Mouse (Mus musculus) embryonic facial prominence, embryonic 11.5 days (tissue): ENCODE results near the gene Sned1. TPM values are rescaled to one million over a fixed set of nuclear protein-coding genes. Genes with fewer than 3 reads are reported as not detected.
"Not testable (repeated sequence)": the region's sequence is repeated elsewhere in the genome, so short reads cannot be mapped to it uniquely, and the experiment has no call there.

Experiments
- ATAC-seq: fragments of 200-750 bp; cut with Nextera tagmentation; replicated peaks from 2 replicates; pipeline ENCODE4 v1.8.0; 2017; ENCODE audit warnings: low read depth; ENCODE audit not compliant: insufficient number of reproducible peaks, low FRiP score, low TSS enrichment
- DNase-seq: peaks from one replicate; pipeline ENCODE4 v3.0.0-alpha.2; 2015; ENCODE audit warnings: low spot score
- H3K27ac ChIP-seq: fragments of 300-500 bp; sonication (generic); replicated peaks from 2 replicates; pipeline ENCODE4 v1.5.1; 2014; ENCODE audit warnings: mild to moderate bottlenecking, low read depth, low read length, control low read depth
- H3K27me3 ChIP-seq: fragments of 300-500 bp; sonication (generic); 2 replicates; pipeline ENCODE4 v1.6.1; 2014; ENCODE audit warnings: mild to moderate bottlenecking, low read length, moderate library complexity, mixed read lengths; ENCODE audit not compliant: control insufficient read depth, insufficient read depth
- H3K36me3 ChIP-seq: fragments of 300-500 bp; sonication (generic); replicated peaks from 2 replicates; pipeline ENCODE4 v1.6.1; 2014; ENCODE audit warnings: low read depth, mild to moderate bottlenecking, low read length, moderate library complexity, mixed read lengths; ENCODE audit not compliant: control insufficient read depth, insufficient read depth
- H3K4me1 ChIP-seq: fragments of 300-500 bp; sonication (generic); 2 replicates; pipeline ENCODE4 v1.6.1; 2014; ENCODE audit warnings: low read length, mixed read lengths; ENCODE audit not compliant: control insufficient read depth, insufficient read depth
- H3K4me2 ChIP-seq: fragments of 300-500 bp; sonication (generic); 2 replicates; pipeline ENCODE4 v1.6.1; 2014; ENCODE audit warnings: low read depth, mild to moderate bottlenecking, control low read depth, low read length, moderate library complexity
- H3K4me3 ChIP-seq: fragments of 300-500 bp; sonication (generic); 2 replicates; pipeline ENCODE4 v1.5.1; 2014; ENCODE audit warnings: low read depth, low read length, control low read depth
- H3K9ac ChIP-seq: fragments of 300-500 bp; sonication (generic); replicated peaks from 2 replicates; pipeline ENCODE4 v1.6.1; 2014; ENCODE audit warnings: mild to moderate bottlenecking, control low read depth, low read length
- H3K9me3 ChIP-seq: fragments of 300-500 bp; sonication (generic); replicated peaks from 2 replicates; pipeline ENCODE4 v1.6.1; 2016; ENCODE audit warnings: mild to moderate bottlenecking, low read length, inconsistent platforms, mixed read lengths; ENCODE audit not compliant: control insufficient read depth
- WGBS: fragments of 180-500 bp; shearing (Covaris S2); extraction: QIAGEN DNeasy Blood & Tissue Kit; methylation state at CpG from one replicate; pipeline ENCODE4 v1.1.7; 2014; 5-methylcytosine and 5-hydroxymethylcytosine counted together
- polyA plus RNA-seq: library from polyadenylated mRNA; unstranded; fragments of >200 nt; fragmentation: Nextera tagmentation; extraction: Ambion mirVana; gene quantifications from 2 replicates; pipeline ENCODE4 v1.2.1, GENCODE M21; 2014

The Sned1 gene
- 5.3 and 5.6 TPM in 2 replicates for polyA plus RNA-seq

DNA sequence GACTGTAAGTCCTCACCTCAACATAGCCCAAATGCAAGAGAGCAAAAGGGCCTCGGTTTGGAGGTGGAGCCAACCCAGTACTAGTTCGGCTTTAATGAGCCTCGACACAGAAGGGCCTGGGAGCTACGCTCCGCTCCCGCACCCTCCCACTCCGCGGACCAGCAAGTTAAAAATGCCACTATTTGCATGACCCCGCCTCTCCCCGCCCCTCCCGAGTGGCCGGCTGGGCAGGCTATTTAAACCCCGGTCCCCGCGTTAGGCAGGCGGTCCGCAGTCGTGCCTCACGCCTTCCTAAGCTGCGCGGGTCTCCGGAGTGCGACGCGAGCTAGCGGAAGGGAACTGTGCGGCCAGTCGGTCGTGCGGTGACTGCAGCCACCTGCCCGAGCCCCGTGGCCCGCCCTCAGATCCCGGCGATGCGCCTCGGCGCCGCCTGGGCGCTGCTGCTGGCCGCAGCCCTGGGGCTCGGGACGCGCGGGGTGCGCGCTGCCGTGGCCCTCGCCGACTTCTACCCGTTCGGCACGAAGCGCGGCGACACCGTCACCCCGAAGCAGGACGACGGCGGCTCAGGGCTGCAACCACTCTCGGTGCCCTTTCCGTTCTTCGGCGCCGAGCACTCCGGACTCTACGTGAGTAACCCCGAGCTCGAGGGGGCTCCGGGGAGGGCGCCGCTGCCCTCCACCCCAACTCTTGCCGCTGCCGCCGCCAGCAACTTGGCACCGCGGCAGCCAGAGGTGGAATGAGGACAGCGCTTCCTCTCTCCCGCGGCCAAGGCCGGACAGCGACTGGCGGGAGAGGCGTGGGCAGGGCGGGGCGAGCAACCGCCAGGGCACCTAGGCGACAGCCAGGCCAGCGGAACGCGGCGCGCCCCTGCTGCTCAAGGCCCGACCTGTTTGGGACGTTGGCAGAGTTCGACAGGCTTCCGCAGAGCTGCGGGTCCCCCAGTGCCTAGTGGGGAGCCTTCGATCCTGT lies at the start of gene Sned1:
Gene Sned1, plus strand, starts transcription at position 266 of the 969 bp plus-strand sequence.
- Histone ChIP-seq H3K4me2 (peak within 1 kb of the TSS; percentile 100), H3K27me3 (peaks cover 2% of the 10 kb centered on the region; the same call in 1 of the 2 replicates), H3K9ac (peak within 1 kb of the TSS; percentile 65), H3K36me3 (no peaks in the 10 kb centered on the region), H3K4me1 (0 out of 2 replicates have a peak, but pooled peaks cover 3% of the 10 kb centered on the region), H3K27ac (no peak within 1 kb of the TSS), H3K9me3 (no peaks in the 10 kb centered on the region), H3K4me3 (peak within 1 kb of the TSS; percentile 58)
- ATAC-seq (peak; percentile 86), DNase-seq (peak; percentile 89)
- under 1% methylated on average over 100 of the region's 100 CpGs for WGBS

DNA sequence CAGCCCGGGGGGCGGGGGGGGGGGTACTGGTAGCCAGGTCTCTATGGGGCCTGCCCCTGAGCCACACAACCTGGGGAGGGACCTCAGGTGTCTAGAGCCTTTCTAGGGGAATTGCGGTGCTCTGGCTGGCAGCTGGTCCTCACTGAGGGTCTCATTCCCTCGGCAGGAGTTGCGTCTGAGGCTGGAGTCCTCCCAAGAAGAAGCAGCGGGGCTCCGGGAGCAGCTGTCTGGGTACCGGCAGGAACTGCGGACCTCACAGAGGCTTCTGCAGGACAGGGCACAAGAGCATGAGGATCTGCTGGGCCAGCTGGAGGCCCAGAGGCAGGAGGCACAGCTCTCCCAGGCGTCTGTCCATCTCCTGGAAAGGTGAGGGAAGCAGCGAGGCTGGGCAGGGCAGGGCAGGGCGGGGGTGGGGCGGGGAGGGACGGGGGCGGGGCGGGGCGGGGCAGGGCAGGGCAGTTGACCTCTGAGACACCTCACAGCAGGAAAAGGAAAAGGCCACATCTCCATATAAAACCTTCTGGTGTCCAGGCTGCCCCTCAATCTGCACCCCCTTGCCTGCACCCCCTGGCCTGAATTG lies 44.8 kb upstream of the Sned1 start:
- H3K9ac ChIP-seq: no peak overlapping the region
- no peaks in the 10 kb centered on the region for H3K4me1 ChIP-seq
- peak overlapping the region; percentile 11; the same call in 1 of the 2 replicates for H3K4me2 ChIP-seq
- no peaks in the 10 kb centered on the region for H3K9me3 ChIP-seq
- WGBS: 5% methylated on average over 9 of the region's 17 CpGs
- ATAC-seq (no peak), DNase-seq (no peak)
- no peaks in the 10 kb centered on the region for H3K36me3 ChIP-seq
- H3K27me3 ChIP-seq: no peaks in the 10 kb centered on the region; the same call in 1 of the 2 replicates
- no peak overlapping the region for H3K4me3 ChIP-seq
- H3K27ac ChIP-seq: no peak overlapping the region

DNA sequence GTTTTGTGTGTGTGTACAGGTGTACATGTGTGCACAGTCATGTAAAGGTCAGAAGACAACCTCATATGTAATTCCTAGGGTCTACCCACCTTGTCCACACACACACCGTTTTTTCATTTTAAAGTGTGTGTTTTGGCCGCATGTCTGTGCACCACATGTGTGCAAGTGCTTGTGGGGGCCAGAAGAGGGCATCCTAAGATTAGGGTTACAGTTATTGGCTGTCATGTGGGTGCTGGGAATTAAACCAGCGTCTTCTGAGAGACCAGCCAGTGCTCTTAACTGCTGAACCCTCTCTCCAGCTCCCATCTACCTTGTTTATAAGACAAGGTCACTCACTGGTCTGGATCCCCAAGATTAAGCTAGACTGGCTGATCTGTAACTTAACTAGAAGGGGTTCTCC lies 40.7 kb upstream of the Sned1 start:
- H3K4me2 ChIP-seq: no peak overlapping the region
- H3K27me3 ChIP-seq: no peaks in the 10 kb centered on the region; the same call in 1 of the 2 replicates
- ATAC-seq (no peak), DNase-seq (no peak)
- WGBS: 91% methylated on average over 3 of the region's 3 CpGs
- no peak overlapping the region for H3K4me3 ChIP-seq
- no peaks in the 10 kb centered on the region for H3K36me3 ChIP-seq
- no peaks in the 10 kb centered on the region for H3K9me3 ChIP-seq
- no peaks in the 10 kb centered on the region for H3K4me1 ChIP-seq
- H3K27ac ChIP-seq: no peak overlapping the region
- H3K9ac ChIP-seq: no peak overlapping the region

DNA sequence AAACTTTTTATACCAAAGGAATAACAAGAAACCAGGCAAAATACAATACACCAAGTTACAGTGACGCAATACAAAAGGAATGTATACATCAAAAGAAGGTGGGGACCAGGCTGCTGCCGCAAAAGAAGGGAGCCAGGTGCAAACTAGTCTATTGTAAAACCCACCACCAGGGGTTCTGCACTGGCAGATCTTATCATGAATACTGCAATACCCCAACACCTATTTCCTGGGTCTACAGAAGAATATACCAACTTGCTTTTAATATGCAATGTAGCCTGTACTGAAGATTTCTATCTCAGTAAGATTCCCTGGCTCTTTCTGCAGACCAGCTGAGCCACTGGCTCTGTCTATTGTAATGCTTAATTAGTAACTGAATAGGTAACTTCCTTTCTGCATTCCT lies 38.2 kb upstream of the Sned1 start:
- WGBS: 94% methylated on average over 2 of the region's 2 CpGs
- not testable (repeated sequence) for H3K27ac ChIP-seq, ATAC-seq

DNA sequence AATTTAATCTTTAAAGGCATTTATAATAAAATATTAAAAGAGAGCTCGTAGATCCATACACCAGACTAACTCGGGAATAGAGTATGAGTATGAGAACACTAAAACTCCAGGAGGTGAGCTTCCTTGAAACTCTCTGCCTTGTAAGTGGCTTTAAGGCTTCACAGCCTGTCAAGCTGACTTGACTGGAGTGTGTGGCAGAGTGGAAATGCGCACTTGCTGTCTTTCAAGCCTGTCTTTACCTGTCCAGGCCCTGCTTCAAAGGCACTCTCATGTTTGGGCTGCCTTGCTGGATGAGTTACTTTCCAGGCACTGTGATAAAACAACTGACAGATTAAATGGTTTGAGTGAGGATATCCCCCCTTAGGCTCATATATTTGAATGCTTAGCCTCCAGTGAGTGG lies 37.7 kb upstream of the Sned1 start:
- no peaks in the 10 kb centered on the region for H3K36me3 ChIP-seq
- H3K4me2 ChIP-seq: no peak overlapping the region
- ATAC-seq (no peak), DNase-seq (no peak)
- WGBS: 82% methylated on average over 3 of the region's 3 CpGs
- no peak overlapping the region for H3K9ac ChIP-seq
- no peak overlapping the region for H3K4me3 ChIP-seq
- H3K27me3 ChIP-seq: no peaks in the 10 kb centered on the region
- H3K27ac ChIP-seq: no peak overlapping the region
- no peaks in the 10 kb centered on the region for H3K4me1 ChIP-seq
- no peaks in the 10 kb centered on the region for H3K9me3 ChIP-seq

More for the DNA sequence above, 38.2 kb upstream of the Sned1 start:
- H3K4me1 ChIP-seq, H3K36me3 ChIP-seq, H3K9ac ChIP-seq, H3K9me3 ChIP-seq, H3K27me3 ChIP-seq, DNase-seq, H3K4me3 ChIP-seq, H3K4me2 ChIP-seq: not testable (repeated sequence)

DNA sequence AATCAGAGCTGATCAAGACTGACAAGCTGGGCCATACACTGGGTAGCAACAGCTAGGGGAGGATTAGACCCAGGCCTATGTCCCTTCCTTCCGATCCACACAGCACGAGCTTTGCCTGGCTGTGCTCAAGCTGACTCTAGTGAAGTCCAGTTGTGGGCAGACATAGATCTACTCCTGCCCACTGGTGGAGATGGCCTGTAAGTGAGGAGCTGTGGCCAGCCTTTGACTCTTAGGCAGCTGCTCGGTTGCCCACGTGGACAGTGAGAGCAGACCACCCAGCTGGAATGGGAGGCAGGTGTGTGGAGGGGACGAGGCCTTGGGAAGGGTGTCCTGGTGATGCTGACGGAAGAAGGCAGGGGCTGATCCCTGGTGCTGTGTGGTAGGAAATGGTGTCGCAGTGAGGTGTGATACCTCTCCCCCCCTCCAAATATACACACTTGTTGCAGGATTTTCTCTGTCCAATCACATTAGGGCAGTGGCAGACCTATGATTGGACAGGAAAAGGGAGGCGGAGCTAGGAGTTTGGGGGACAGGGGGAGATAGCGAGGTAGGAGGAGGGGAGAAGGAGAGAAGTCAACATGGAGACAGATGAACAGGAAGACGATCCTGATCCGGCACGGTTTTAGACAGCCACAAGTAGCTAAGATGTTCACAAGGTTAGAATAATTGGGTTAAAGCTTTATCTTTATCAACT lies 29.2 kb upstream of the Sned1 start:
- Histone ChIP-seq H3K4me3 (no peak overlapping the region), H3K27me3 (no peaks in the 10 kb centered on the region), H3K9ac (no peak overlapping the region), H3K27ac (no peak overlapping the region), H3K4me2 (no peak overlapping the region), H3K36me3 (no peaks in the 10 kb centered on the region), H3K4me1 (no peaks in the 10 kb centered on the region; the same call in 1 of the 2 replicates), H3K9me3 (no peaks in the 10 kb centered on the region)
- no peak for ATAC-seq
- DNase-seq: peak; percentile 24
- WGBS: 51% methylated on average over 12 of the region's 12 CpGs

DNA sequence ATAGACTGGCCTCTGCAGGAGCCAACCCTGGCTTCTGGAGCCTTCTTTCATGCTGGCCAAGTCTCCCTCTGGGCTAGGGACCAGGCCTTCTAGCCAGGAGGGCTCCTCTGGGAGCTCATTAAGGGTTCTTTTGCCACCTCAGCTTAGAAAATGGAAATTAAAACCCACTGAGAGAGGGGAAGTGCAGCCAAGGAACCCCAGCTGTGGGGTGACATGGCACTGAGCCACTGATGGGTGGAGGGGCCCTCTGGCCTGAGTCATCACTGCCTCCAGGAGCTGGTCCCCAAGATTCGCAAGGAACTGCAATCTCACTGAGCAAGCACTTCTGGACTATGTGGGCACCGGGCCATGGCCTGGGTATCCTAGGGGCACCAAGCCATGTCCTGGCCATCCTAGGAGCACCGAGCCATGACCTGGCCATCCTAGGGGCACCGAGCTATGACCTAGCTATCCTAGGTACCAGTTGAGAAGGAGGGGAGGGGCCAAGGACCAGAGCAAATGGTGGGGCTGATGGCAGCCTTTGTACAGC lies 28.0 kb upstream of the Sned1 start:
- Histone ChIP-seq H3K27ac (no peak overlapping the region), H3K27me3 (no peaks in the 10 kb centered on the region), H3K4me2 (no peak overlapping the region), H3K9me3 (no peaks in the 10 kb centered on the region), H3K36me3 (no peaks in the 10 kb centered on the region), H3K4me1 (no peaks in the 10 kb centered on the region; the same call in 1 of the 2 replicates), H3K9ac (no peak overlapping the region), H3K4me3 (no peak overlapping the region)
- 95% methylated on average over 4 of the region's 4 CpGs for WGBS
- no peak for ATAC-seq
- no peak for DNase-seq
